Mouse (Mus musculus) bone marrow, adult 2 months (tissue): ENCODE results near the gene Elmo1.

Experiments
- CTCF ChIP-seq: fragments of 200-500 bp; IDR thresholded peaks from 2 replicates; pipeline ENCODE4 v1.5.1; 2011; ENCODE audit warnings: low read length, control low read depth; ENCODE audit not compliant: control insufficient read depth, insufficient read depth
- POLR2A ChIP-seq: fragments of 200-500 bp; IDR thresholded peaks from 2 replicates; pipeline ENCODE4 v1.6.1; 2011; ENCODE audit warnings: low read depth, mild to moderate bottlenecking, control low read depth, low read length, borderline replicate concordance; ENCODE audit not compliant: control insufficient read depth

DNA sequence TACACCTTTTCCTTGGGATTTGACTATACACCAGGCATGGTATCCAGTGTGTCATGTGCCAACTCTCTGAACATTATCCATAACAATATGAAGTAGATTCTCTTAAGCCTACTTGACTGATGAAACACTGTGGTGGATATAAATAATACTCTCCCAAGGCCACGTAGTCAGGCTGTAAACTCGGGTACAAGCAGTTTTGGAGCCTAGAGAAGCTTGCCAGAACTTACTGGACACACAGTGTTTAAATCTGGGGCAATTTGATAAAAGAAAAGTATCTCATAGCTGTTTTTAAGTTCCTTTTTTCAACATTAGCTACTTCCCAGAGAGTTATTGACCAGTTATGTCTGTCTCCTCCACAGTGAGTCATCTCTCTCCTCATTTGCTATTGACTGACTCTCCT lies 47.5 kb upstream of the Elmo1 start:
- TF ChIP-seq POLR2A (no peak), CTCF (no peak)
